Mouse (Mus musculus): ENCODE results near the gene Soat1. TPM values are rescaled to one million over a fixed set of nuclear protein-coding genes. Genes with fewer than 3 reads are reported as not detected.
"Not testable (repeated sequence)": the region's sequence is repeated elsewhere in the genome, so short reads cannot be mapped to it uniquely, and the experiment has no call there.

Gene Soat1
- polyA plus RNA-seq, 1 experiment: 104 TPM

DNA sequence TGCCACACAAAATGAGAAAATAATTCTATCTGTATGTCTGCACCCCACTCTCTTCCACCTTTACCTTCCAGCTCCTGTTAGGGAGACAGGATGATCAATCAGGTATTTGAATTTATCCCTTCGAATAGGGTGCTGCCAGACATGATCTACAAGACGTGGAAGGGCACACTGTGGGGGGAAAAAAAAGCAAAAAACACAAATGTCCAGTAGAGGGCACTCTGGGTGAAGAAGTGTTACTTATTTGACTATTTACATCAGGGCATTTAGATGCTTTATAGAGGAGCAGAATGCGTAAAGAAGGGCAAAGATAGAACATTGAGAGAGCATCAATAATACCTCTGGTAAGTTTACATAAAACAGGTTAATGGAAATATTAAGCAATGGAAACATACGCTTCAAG lies 56.0 kb downstream of the Soat1 start:
- no peak for DNase-seq
- TF ChIP-seq CTCF (IDR thresholded peaks at IDR 0.05; ENCODE audit: insufficient read depth, low read length) (peak; percentile 39; the same call in 1 of the 2 replicates), POLR2A (IDR thresholded peaks at IDR 0.05; ENCODE audit: borderline replicate concordance, extremely low read depth, low read depth, low read length) (no peak)
- WGBS: 46% methylated on average over 4 of the region's 4 CpGs
- Histone ChIP-seq H3K4me3 (replicated peaks; ENCODE audit: extremely low read depth, low read depth, low read length) (no peak overlapping the region), H3K4me1 (ENCODE audit: control insufficient read depth, insufficient read depth, low read length) (peaks cover 4% of the 10 kb centered on the region; the same call in 1 of the 2 replicates)

DNA sequence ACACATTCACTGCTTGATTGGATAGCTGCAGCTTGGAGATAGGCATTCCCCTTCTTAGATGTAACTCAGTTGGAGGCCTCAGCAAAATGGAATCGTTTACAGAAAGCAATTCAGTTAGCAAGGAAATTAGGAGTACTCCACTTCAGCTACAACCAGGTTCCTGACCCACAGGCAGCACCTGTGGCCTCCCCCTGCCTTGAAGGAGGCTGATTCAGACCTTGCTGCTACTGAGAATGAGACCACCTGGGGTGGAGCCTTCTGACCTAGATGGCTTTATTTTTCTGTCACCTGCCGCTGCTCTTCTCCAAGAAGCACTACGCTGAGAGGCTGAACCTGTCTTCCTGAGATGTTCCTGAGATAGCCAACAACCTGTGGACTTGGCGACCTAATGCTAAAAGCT lies 65.6 kb downstream of the Soat1 start:
- WGBS: 56% methylated on average over 4 of the region's 4 CpGs
- no peak for DNase-seq

DNA sequence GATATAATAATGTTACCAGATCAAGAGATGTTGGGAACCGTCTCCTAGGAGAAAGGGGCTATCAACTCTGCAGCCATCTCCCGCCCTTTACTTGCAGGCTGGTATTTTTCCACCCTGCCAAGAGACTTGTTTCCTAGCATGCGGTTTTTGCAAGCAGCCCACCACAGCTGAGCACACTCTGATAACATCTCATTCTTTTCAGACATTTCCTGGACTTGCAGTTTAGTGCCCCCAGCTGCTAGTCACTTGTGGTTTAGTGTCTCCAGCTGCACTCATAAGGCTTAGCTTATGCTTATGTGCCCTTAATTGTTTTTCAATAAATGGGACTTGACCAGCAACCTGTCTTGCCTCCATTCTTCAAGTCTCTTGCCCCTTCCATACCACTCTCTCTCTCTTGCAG lies 66.1 kb downstream of the Soat1 start:
- no peak for DNase-seq
- Histone ChIP-seq H3K4me1 (ENCODE audit: control insufficient read depth, insufficient read depth, low read length) (no peaks in the 10 kb centered on the region), H3K4me3 (replicated peaks; ENCODE audit: extremely low read depth, low read depth, low read length) (no peak overlapping the region)
- WGBS: 46% methylated on average over 3 of the region's 3 CpGs
- no peak for TF ChIP-seq POLR2A (IDR thresholded peaks at IDR 0.05; ENCODE audit: borderline replicate concordance, extremely low read depth, low read depth, low read length)
- TF ChIP-seq CTCF (IDR thresholded peaks at IDR 0.05; ENCODE audit: insufficient read depth, low read length): no peak

More for the DNA sequence above, 65.6 kb downstream of the Soat1 start:
- Histone ChIP-seq H3K4me1 (ENCODE audit: control insufficient read depth, insufficient read depth, low read length) (no peaks in the 10 kb centered on the region), H3K4me3 (replicated peaks; ENCODE audit: extremely low read depth, low read depth, low read length) (no peak overlapping the region)
- TF ChIP-seq CTCF (IDR thresholded peaks at IDR 0.05; ENCODE audit: insufficient read depth, low read length): no peak
- no peak for TF ChIP-seq POLR2A (IDR thresholded peaks at IDR 0.05; ENCODE audit: borderline replicate concordance, extremely low read depth, low read depth, low read length)

DNA sequence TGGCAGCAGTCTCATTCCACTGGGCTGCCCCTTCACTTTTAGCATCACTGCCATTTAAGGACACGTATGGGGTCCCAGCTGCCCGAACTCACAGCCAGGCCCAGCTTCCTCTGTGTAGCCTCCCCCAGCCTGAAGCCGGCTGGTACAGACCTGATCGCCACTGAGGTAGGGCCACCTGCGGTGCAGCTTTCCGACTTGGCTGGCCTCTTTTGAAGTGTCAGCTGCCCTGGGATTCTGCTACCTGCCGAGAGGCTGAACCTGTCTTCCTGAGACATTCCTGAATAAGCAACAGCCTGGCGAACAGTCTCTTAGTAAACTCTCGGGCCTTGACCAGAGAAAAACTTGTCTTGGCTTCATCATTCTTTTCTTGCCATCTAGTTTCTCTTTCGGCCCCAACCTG lies 70.9 kb downstream of the Soat1 start:
- TF ChIP-seq CTCF (IDR thresholded peaks at IDR 0.05; ENCODE audit: insufficient read depth, low read length) (no peak), POLR2A (IDR thresholded peaks at IDR 0.05; ENCODE audit: borderline replicate concordance, extremely low read depth, low read depth, low read length) (no peak)
- Histone ChIP-seq H3K4me3 (replicated peaks; ENCODE audit: extremely low read depth, low read depth, low read length) (no peak overlapping the region), H3K4me1 (ENCODE audit: control insufficient read depth, insufficient read depth, low read length) (no peaks in the 10 kb centered on the region)
- no peak for DNase-seq
- WGBS: 63% methylated on average over 10 of the region's 10 CpGs

DNA sequence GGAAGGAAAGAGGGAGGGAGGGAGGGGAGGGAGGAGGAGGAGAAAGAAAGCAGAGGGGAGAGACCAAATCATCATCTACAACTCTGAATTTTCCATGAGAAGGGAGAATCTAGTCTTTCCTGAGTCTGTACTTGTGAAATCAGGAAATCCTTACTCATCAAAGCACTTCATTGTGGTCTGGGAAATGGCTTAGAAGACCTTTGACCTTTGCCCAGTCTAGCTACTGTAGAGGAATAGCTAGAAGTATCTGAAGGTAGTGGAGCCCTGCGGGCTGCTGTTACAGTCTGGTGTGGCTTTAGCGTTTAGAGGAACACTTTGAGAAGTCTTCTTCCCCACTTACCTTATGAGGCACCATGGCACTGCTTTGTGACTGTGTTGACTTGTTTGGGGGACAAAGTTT lies 71.6 kb downstream of the Soat1 start:
- no peak for DNase-seq
- WGBS: 54% methylated on average over 2 of the region's 2 CpGs
- no peak for TF ChIP-seq POLR2A (IDR thresholded peaks at IDR 0.05; ENCODE audit: borderline replicate concordance, extremely low read depth, low read depth, low read length)
- TF ChIP-seq CTCF (IDR thresholded peaks at IDR 0.05; ENCODE audit: insufficient read depth, low read length): no peak
- no peaks in the 10 kb centered on the region for H3K4me1 ChIP-seq (ENCODE audit: control insufficient read depth, insufficient read depth, low read length)
- no peak overlapping the region for H3K4me3 ChIP-seq (replicated peaks; ENCODE audit: extremely low read depth, low read depth, low read length)

DNA sequence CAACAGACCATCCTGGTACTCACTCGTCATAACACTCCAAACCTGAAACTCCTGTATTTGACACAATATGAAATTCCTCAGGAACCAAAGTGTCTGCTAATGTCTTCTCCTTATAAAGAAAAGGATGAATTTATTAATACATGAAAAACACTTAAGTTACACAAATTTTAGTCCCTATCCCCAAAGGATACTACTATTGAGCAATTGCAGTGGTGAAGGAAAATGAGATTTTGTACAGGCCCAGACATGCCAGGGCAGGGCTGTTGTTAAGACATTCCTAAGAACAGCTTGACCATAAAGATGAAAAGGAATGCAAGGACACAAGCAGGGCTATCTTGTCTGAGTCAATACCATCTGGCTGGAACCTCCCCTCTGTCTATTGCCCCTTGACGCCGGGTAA lies 74.0 kb downstream of the Soat1 start:
- not testable (repeated sequence) for DNase-seq; H3K4me1 ChIP-seq (ENCODE audit: control insufficient read depth, insufficient read depth, low read length)
- 77% methylated on average over 3 of the region's 3 CpGs for WGBS

DNA sequence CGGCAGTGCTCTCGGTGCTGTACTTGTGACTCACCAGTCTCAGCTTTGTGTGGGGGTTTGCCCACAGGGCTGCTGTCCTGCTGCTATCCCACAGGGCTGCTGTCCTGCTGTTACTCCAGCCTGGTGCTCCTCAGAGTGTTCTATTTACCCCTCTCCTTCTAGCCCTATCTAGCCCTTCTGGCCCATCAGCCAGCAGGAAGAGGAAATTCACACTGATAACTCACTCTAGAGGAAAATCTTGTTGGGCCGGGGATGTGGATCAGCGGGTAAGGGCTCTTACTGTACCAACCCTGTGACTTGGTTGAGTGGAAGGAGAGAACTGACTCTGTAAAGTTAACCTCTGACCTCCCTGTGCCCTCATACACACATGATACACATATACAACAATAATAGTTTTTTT lies 81.0 kb downstream of the Soat1 start:
- 60% methylated on average over 4 of the region's 4 CpGs for WGBS
- H3K4me3 ChIP-seq (replicated peaks; ENCODE audit: extremely low read depth, low read depth, low read length): no peak overlapping the region
- no peak for TF ChIP-seq CTCF (IDR thresholded peaks at IDR 0.05; ENCODE audit: insufficient read depth, low read length)
- TF ChIP-seq POLR2A (IDR thresholded peaks at IDR 0.05; ENCODE audit: borderline replicate concordance, extremely low read depth, low read depth, low read length): no peak
- H3K4me1 ChIP-seq (ENCODE audit: control insufficient read depth, insufficient read depth, low read length): no peaks in the 10 kb centered on the region; the same call in 1 of the 2 replicates
- DNase-seq: no peak

More for the DNA sequence above, 74.0 kb downstream of the Soat1 start:
- H3K4me3 ChIP-seq (replicated peaks; ENCODE audit: extremely low read depth, low read depth, low read length): not testable (repeated sequence)

DNA sequence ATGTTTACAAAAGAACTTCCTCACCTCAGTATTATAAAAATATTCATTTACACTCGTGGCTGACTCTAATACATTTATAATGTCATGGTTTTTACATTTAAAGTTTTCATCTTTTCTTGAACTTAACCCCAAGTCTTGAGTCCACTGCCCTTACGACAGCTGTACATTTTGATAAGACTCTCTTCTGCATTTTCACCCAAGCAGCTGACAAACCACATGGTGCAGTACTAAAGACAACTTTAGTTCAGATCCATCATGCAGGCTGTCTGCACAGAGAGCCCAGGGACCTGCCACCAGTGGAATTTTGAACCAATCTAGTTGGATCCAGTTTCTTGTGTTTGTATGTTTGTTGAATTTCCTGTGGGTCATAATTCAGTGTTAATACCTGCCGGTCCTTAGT lies 87.3 kb downstream of the Soat1 start:
- Histone ChIP-seq H3K4me1 (ENCODE audit: control insufficient read depth, insufficient read depth, low read length) (no peaks in the 10 kb centered on the region; the same call in 1 of the 2 replicates), H3K4me3 (replicated peaks; ENCODE audit: extremely low read depth, low read depth, low read length) (no peak overlapping the region)
- no peak for TF ChIP-seq POLR2A (IDR thresholded peaks at IDR 0.05; ENCODE audit: borderline replicate concordance, extremely low read depth, low read depth, low read length)
- TF ChIP-seq CTCF (IDR thresholded peaks at IDR 0.05; ENCODE audit: insufficient read depth, low read length): no peak
- DNase-seq: no peak
- WGBS: 56% methylated on average over 3 of the region's 3 CpGs

DNA sequence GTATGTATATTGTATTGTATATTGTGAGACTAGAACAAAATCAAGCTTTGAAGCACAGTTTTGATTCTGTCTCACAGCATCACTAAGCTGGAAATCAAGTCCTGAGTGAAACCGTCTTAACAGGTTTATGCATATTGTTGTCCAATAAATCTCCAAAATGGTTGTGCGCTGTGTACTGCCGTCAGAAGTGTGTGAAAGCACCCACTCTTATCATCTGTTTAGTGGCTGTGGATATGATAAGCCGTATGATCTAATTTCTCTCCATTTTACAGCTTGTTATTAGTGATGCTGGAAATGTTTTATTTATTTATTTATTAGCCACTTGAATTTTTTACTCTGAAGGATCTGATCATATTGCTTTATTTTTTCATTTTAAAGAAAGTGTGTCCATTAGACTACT lies 87.9 kb downstream of the Soat1 start:
- DNase-seq: no peak
- no peak overlapping the region for H3K4me3 ChIP-seq (replicated peaks; ENCODE audit: extremely low read depth, low read depth, low read length)
- 86% methylated on average over 4 of the region's 4 CpGs for WGBS
- no peaks in the 10 kb centered on the region for H3K4me1 ChIP-seq (ENCODE audit: control insufficient read depth, insufficient read depth, low read length)
- TF ChIP-seq POLR2A (IDR thresholded peaks at IDR 0.05; ENCODE audit: borderline replicate concordance, extremely low read depth, low read depth, low read length) (no peak), CTCF (IDR thresholded peaks at IDR 0.05; ENCODE audit: insufficient read depth, low read length) (no peak)

DNA sequence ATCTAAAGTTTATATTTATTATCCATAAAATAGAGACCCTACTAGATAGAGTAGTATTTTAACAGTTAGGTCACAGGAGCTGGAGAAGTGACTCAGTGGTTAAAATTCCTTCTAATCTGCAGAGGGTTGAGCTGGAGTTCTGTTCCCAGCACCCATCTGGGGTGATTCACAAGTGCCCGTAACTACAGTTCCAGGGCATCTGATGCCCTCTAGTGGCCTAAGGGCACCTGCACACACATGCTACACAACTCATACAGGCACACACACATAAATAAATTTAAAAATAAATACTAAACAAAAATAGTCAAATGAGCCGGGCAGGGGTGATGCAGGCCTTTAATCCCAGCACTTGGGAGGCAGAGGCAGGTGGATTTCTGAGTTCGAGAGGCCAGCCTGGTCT lies 92.9 kb downstream of the Soat1 start:
- 97% methylated on average over 3 of the region's 3 CpGs for WGBS
- DNase-seq: no peak
- Histone ChIP-seq H3K4me3 (replicated peaks; ENCODE audit: extremely low read depth, low read depth, low read length) (no peak overlapping the region), H3K4me1 (ENCODE audit: control insufficient read depth, insufficient read depth, low read length) (no peaks in the 10 kb centered on the region)
- TF ChIP-seq POLR2A (IDR thresholded peaks at IDR 0.05; ENCODE audit: borderline replicate concordance, extremely low read depth, low read depth, low read length) (no peak), CTCF (IDR thresholded peaks at IDR 0.05; ENCODE audit: insufficient read depth, low read length) (no peak)

Other genes starting within 250 kb of the Soat1 start
- 0.44 and 0.45 TPM in 2 replicates for gene Tdrd5, start 170.7 kb downstream of the Soat1 start, polyA plus RNA-seq (2012; rRNA removed)
- gene Nphs2, start 163.6 kb downstream of the Soat1 start, polyA plus RNA-seq (2012; rRNA removed): 0.06 and 0.08 TPM in 2 replicates
- 1.4 and 6.7 TPM in 2 replicates for gene Gm2000, start 108.3 kb downstream of the Soat1 start, polyA plus RNA-seq (2012; rRNA removed)
- 0.20 TPM in 1 of 2 replicates, not detected in the other for gene Axdnd1, start 53.2 kb downstream of the Soat1 start, polyA plus RNA-seq (2012; rRNA removed)
- gene Gm10031, start 49.7 kb upstream of the Soat1 start, polyA plus RNA-seq (2012; rRNA removed): 11.0 and 12.2 TPM in 2 replicates
- gene Abl2, start 84.5 kb upstream of the Soat1 start, polyA plus RNA-seq (2012; rRNA removed): 8.2 and 9.8 TPM in 2 replicates
- 73.2 and 105 TPM in 2 replicates for gene Tor3a, start 200.0 kb upstream of the Soat1 start, polyA plus RNA-seq (2012; rRNA removed)
- gene Fam20b, start 244.8 kb upstream of the Soat1 start, polyA plus RNA-seq (2012; rRNA removed): 16.3 and 25.9 TPM in 2 replicates